Mouse (Mus musculus) testis, adult 2 months (tissue): ENCODE data around the gene Tgfb2.

ENCODE experiments used
- CTCF ChIP-seq: fragments of 200-500 bp; IDR thresholded peaks from 2 replicates; pipeline ENCODE4 v1.5.1; 2012; ENCODE audit warnings: low read depth, mild to moderate bottlenecking, inconsistent platforms, low read length, moderate library complexity; ENCODE audit not compliant: control insufficient read depth, insufficient read depth, insufficient replicate concordance
- POLR2A ChIP-seq: fragments of 200-500 bp; IDR thresholded peaks from 2 replicates; pipeline ENCODE4 v1.6.1; 2012; ENCODE audit warnings: low read depth, mild to moderate bottlenecking, inconsistent platforms, low read length, moderate library complexity; ENCODE audit not compliant: control insufficient read depth

- no peak for TF ChIP-seq CTCF
- no peak for TF ChIP-seq POLR2A
Measured at GRCm38 (mm10) chr1:186677614-186678013, 28.2 kb downstream of the Tgfb2 start.
